Mouse (Mus musculus): ENCODE measurements around the gene Pde4d. TPM values are rescaled to one million over a fixed set of nuclear protein-coding genes. Genes with fewer than 3 reads are reported as not detected.

The Pde4d gene
- polyA plus RNA-seq (2014; fragmentation: Illumina TruSeq; extraction: RNeasy Lipid Tissue Mini Kit (QIAGEN cat#74804); ENCODE audit: low read depth, low replicate concordance), result 4.1 TPM

DNA sequence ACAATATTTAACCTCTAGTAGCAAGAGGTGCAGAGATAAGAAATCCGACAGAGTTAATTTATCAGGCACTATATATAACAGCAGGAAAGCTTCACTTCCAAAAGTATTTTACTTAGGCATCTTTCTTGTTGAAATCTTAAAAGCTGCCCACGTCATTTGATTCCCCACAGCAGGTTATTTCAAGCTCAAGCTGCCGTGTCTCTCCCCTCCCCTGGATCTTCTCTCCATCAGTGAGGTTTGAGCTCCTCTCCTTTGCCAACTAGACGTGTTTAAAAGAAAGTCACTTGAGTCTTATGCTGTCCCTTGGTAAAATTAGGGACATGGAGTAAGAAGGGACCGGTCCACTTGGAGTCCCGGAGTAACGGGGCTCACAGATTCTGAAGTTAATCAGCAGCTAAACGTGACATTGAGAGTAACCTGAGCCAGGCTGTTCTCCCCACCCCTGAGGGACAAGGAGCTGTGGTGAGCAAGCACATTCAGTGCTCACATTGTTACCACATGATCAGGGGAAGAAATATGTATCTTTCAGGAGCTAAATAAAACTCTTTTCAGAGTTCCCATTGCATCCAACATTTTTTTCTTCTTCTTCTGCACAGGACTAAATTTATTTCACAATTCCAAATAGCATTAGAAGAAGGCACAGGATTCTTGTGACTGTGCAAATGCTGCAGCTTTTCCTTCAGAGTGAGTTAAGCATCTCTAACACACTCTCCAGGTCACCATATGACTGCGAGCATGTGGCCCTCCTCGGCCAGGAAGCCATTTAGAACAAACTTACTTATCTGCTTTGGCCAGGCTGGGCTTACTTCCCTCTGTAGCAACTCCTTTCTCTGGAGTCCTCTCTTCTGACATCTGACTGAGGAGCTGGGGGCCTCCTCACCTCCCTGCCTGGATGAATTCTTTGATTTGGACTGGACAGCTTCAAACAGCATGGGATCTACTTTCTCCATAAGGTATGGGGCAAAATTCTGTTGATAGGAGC, at the start of gene Pde4d:
TSS of gene Pde4d (plus strand) at position 833 of the 982 bp plus-strand sequence.

Other genes with a start within 250 kb of the Pde4d start
- gene Elovl7, start 235.5 kb upstream of the Pde4d start, polyA plus RNA-seq (2014; fragmentation: Illumina TruSeq; extraction: RNeasy Lipid Tissue Mini Kit (QIAGEN cat#74804); ENCODE audit: low read depth, low replicate concordance), result 2.5 TPM
- 0.24 TPM for gene Depdc1b, start 133.6 kb upstream of the Pde4d start, polyA plus RNA-seq (2014; fragmentation: Illumina TruSeq; extraction: RNeasy Lipid Tissue Mini Kit (QIAGEN cat#74804); ENCODE audit: low read depth, low replicate concordance)